Mouse (Mus musculus): ENCODE measurements around the gene Nudt19. TPM values are rescaled to one million over a fixed set of nuclear protein-coding genes. Genes with fewer than 3 reads are reported as not detected.

The Nudt19 gene
- 19.4 TPM for total RNA-seq (2023)

GRCm38 (mm10) chr7:35556205-35556603, at the start of gene Nudt19:
Gene Nudt19, minus strand, starts transcription at chr7:35556304.

DNA sequence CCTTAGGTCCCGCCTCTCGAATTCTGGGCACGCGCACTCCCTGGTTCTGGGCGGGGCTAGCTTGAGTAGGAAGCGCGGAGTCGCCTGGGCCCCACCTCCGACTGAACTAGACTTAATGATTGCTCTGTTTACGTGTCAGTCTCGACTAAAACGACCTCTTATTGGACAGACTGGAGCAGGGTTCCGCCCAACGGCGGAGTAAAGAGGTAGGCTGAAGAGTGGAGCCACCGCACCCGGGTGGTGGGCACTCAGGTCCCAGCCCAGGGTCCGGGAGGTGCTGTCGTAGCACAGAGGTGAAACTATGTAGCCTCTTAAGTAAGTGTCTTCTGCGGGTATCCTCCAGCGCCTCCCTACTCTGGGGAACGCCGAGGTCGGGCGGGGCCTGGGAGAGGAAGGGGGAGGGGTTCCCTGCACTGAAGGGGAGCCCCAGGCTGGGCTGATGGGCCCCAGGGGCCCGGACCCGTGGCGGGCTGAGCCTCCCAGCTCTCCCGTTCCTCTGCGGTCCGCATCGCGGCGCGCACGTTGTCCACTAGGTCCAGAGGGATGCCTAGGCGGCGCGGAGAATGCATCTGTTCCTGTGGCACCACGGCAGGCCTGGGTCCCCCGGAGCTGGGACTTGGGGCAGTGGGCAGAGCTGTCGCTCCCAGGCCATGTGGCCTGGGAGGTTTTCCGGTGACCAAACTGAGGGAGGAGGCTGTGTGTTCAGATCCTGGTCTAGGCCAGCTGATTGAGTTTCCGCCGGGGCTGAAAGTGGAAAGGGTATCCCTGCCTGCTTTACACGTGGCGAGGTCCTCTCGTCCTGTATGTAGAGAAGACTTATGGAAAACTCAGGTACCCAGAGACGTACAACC, 30.2 kb upstream of the Nudt19 start, which contains the start of gene Ankrd27:
Ankrd27 (plus strand) TSS at position 190 of the 851 bp plus-strand sequence.

DNA sequence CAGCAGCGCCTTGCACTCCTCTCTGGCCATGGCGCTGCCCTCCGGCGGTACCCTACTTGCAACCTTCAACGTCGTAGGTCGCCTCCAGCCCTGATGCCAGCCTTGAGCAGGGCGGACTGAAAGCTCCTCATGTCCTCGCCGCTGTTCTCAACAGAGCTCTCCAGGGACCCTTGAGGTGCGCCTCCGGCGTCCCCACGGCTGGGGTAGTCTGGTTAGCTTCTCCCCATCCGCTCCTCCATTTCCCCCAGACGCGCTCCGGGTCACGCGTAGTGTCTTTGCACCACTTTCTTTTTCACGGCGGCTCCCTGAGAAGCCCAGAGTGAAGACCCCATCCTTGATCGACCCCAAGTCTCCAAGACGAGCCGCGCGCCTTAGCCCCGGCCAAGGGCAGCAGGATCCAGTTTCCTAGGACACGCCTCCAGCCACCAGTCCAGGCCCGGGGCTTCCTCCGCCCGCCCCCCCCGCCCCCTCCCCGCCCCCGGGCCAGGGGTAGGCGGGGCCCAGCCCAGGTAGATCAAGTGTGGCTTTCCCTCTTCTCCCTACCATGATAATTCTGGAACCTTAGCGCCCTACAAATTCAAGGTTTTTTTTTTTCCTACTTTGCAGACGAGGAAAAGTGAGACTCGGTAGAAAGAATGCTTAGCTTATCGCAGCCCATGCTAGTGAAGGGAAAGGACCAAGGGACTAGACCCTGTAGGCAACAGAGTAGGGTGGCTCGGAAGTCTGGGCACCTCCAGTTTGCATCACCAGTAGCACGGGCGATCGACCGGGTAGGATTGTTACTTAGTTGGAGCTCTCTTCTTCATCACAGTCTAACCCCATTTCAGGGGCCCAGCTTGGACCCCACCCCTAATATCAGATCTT, 29.3 kb upstream of the Nudt19 start, which contains the start of gene Rgs9bp:
Rgs9bp (minus strand) TSS at position 392 of the 864 bp plus-strand sequence.

DNA sequence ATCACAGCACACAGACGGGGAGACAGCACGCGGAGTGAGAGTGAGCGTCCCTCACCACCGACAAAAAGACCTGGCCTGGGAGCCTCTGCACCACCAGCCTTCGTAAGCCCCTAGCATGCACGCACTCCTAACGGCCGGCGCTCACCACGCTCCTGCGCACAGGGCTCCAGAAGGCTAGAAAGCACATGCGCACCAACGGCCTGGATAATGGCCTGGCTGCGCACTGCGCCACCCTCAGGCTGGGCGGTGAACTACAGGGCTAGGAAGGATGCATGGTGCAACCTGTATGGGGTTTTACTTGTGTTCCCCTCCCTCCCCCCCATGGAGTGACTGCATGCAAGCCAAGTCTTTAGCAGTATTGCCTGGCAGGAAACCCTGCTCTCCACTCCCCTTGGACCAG, 18.5 kb downstream of the Nudt19 start, which contains the start of gene Tdrd12:
Tdrd12 (minus strand) TSS at position 184 of the 400 bp plus-strand sequence.

Other genes starting within 250 kb of the Nudt19 start
- 17.2 TPM for gene Gpatch1, start 237.9 kb downstream of the Nudt19 start, total RNA-seq (2023)
- gene Rhpn2, start 222.1 kb downstream of the Nudt19 start, total RNA-seq (2023), result 1.2 TPM
- gene Faap24, start 159.5 kb downstream of the Nudt19 start, total RNA-seq (2023), result 9.3 TPM
- gene Cep89, start 159.3 kb downstream of the Nudt19 start, total RNA-seq (2023), result 9.2 TPM
- not detected for gene Slc7a9, start 107.5 kb downstream of the Nudt19 start, total RNA-seq (2023)
- gene Tdrd12, start 18.6 kb downstream of the Nudt19 start, total RNA-seq (2023), result not detected
- gene Rgs9bp, start 29.3 kb upstream of the Nudt19 start, total RNA-seq (2023), result 0.09 TPM
- gene Ankrd27, start 29.9 kb upstream of the Nudt19 start, total RNA-seq (2023), result 50.6 TPM
- gene Pdcd5, start 91.2 kb upstream of the Nudt19 start, total RNA-seq (2023), result 41.2 TPM
- 49.4 TPM for gene Dpy19l3, start 198.2 kb upstream of the Nudt19 start, total RNA-seq (2023)
- 57.3 TPM for gene Zfp507, start 246.7 kb upstream of the Nudt19 start, total RNA-seq (2023)